24 mouse cellular contexts compared by ENCODE assay signal in genomic region chr8:123505695-123506094, GRCm38 (mm10). TPM values are rescaled to one million over a fixed set of nuclear protein-coding genes. Genes with fewer than 3 reads are reported as not detected.
"Had no signal": no experiment of that assay in that cellular context is flagged by ENCODE, and none has a peak within 500 bp of the region (broad histone marks: within the 10 kb centered on the region; RNA-seq: fewer than 3 reads in every experiment).

No protein-coding gene starts in this region.

- H3K4me3 ChIP-seq: gastrocnemius, adult 2 months; heart, adult 2 months; heart, embryonic 13.5 days; heart, embryonic 15.5 days; hindbrain, embryonic 13.5 days; hindbrain, embryonic 15.5 days; limb, embryonic 13.5 days; limb, embryonic 15.5 days; liver, embryonic 12.5 days had no signal

- H3K27me3 ChIP-seq: heart, embryonic 15.5 days; hindbrain, embryonic 13.5 days; hindbrain, embryonic 15.5 days; limb, embryonic 13.5 days; limb, embryonic 15.5 days had no signal

- H3K4me1 ChIP-seq: heart, embryonic 13.5 days; heart, embryonic 15.5 days; hindbrain, embryonic 15.5 days; limb, embryonic 13.5 days; limb, embryonic 15.5 days had no signal

- ATAC-seq: hindbrain, postnatal 0 days; intestine, embryonic 16.5 days; liver, embryonic 12.5 days had no signal

- H3K9me3 ChIP-seq: heart, embryonic 13.5 days; heart, embryonic 15.5 days; hindbrain, embryonic 13.5 days; hindbrain, embryonic 15.5 days; limb, embryonic 13.5 days; liver, embryonic 12.5 days had no signal

- H3K27ac ChIP-seq: gastrocnemius, adult 2 months; heart, adult 2 months; heart, embryonic 13.5 days; heart, embryonic 15.5 days; hindbrain, embryonic 13.5 days; hindbrain, postnatal 0 days; limb, embryonic 13.5 days; limb, embryonic 15.5 days; liver, embryonic 12.5 days; liver, embryonic 14.5 days had no signal

- H3K4me2 ChIP-seq: heart, embryonic 11.5 days; heart, embryonic 13.5 days; heart, embryonic 15.5 days; hindbrain, embryonic 13.5 days; hindbrain, embryonic 15.5 days; limb, embryonic 13.5 days; limb, embryonic 15.5 days; liver, embryonic 12.5 days had no signal

- H3K9ac ChIP-seq: heart, embryonic 13.5 days; heart, embryonic 15.5 days; hindbrain, embryonic 13.5 days; hindbrain, embryonic 15.5 days; limb, embryonic 13.5 days; limb, embryonic 15.5 days; liver, embryonic 12.5 days; liver, embryonic 14.5 days had no signal

- DNase-seq: gastrocnemius, adult 2 months; gastrocnemius, postnatal 10 days; gastrocnemius, postnatal 25 days; heart, adult 2 months; heart, postnatal 14 days; heart, postnatal 36 days; kidney, adult 18-20 months; kidney, adult 9 months; kidney, postnatal 14 days; layer of hippocampus, adult 9-11 months; layer of hippocampus, postnatal 36 days; left cerebral cortex, postnatal 4 days had no signal

RNA-seq across cellular contexts. Expression of gene Dbndd1, which starts 9.6 kb away (rescaled TPM):
- polyA plus RNA-seq: liver, adult 2 months had no signal
